Mouse (Mus musculus) layer of hippocampus, adult 9-11 months (tissue): ENCODE results near the gene Antxr1.

Experiments used
- DNase-seq: peaks from one replicate; pipeline ENCODE4 v3.0.0; 2022

Gene Antxr1

DNA sequence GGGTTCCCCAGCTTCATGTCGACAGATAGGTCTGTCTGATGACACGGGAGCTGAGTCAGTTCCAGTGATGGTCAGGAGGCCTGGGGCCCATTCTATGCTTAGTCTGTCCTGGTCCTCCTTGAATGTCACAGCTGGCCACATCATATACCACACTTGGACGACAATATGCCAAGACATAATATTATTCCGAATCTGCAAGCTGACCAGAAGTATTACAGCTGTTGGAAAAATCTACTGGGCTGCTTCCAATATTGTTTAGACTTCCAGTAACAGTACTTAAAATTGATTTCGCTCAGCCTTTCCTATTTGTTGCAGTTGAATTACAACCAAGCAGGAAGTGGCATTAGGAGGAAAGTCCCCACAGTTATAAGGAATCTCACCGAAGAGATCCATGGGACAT, 48.4 kb downstream of the Antxr1 start:
- no peak for DNase-seq

DNA sequence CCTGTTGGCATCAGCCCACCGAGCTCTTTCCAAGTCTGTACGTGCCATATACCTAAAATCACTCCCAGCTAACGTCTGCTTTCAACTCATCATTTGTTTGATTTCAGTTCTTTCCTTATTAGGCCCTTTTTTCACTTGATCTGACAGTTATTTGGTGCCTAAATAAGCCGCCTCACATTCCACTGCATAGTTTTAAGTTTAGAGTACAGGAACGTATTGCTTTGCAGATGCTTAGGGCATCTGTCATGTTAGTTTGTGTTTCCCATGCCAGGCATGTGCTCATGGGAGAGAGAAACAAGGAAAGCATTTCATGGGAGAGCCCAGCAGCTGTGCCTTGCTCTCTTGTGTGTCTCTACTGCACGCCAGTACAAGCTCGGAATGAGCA, 50.3 kb downstream of the Antxr1 start:
- DNase-seq, result peak; percentile 50

DNA sequence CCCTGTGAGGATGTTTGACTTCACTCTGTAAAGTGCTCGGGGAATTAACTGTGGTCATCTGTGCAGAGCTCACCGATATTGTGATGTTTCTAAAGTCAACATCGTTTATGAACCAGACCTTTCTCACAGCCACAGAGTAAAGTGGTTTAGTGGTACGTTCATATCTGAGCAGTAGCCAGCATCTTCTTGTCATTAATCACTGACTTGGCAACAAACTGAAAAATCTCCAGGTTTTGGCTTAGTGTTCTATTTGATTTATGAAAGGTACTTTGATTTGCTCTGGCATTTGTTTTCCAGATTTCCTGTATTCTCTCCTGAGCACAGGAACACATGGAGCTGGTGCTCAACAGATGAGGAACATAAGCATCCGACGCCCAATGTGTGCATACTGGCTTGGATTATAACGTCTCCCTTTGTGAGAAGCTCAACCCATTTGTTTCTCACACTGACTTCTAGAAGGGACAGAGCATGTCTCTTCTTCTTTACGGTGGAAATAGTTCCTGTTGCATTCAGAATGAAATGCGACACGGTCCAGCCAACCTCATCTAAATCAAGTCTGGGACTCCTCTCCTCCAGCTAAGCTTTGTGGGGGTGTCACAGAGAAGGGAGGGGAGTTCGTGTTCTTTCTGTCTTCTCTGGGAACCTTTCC, 50.8 kb downstream of the Antxr1 start:
- no peak for DNase-seq

DNA sequence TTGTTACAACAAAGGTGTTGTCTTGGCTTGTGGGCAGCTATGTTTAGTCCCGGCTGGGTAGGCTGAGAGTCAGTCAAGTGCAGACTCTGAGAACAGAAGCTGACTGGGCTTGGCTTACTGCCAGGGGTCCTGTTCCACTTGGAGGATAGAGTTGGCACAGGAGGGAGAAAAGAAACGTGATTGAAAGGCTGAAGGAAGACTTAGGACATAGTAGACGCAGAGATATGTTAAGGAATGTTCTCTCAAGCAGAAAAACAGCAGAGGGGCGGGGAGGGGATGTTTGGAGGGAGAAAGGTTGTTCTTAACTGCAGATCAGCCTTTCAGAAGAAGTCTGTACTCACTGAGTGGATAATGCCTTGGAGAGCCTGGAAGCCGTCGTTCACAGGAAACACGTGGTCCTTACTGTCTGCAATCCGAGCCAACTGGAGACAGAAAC, 53.3 kb downstream of the Antxr1 start:
- no peak for DNase-seq

DNA sequence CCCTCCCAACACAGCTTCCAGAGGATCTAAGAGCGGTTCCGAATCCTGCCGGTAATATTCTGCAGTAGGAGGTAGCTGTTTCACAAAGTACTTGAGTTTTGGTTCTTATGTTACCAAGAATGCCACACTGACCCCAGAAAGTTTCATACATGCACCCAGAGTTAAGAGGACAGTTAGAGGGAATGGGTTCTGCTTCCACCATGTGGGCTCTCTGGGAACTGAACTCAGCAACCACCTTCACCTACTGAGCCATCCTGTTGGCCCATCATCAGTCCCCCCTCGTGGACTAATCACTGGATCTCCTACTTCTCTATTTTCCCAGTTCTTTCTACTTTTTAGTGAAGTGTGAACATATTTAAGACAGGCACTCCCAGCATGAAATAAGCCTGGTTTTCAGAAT, 53.9 kb downstream of the Antxr1 start:
- DNase-seq, result no peak

DNA sequence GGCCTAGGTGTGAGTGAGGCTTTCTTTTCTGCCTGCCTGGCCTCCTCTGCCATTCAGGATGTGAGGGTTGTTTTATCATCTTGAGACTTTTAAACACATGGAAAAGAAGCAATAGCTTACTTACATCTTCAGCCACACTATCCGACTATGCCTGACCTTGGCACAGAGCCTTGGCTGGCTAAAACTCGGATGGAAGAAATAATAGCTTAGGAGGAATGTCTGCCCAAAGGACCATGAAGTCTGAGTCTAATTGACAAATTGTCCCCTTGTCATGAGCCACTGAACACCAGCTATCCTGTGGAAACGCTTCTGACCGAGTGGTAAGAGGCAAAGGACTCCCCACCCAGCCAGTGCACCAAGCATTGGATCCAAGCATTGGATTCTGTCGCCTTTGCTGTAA, 57.5 kb downstream of the Antxr1 start:
- DNase-seq, result no peak

DNA sequence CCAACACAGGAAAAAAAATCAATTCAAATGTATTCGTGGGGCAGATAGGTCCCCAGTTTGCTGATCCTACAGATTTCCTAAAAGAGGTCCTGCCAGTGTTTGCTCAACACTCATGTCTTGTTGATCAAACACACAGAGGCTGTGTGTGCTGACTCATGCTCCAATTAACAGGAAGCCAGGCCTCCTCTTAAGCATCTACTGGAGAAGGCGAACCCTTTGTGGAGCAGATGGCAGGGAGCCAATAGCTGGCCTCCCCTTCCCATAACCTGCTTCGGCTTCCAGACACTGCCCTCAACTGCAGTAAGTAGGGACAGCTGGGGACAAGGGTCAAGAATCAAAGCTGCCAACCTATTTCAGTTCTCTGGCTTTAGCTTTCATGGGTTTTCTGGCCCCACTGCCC, 58.1 kb downstream of the Antxr1 start:
- peak; percentile 25 for DNase-seq

DNA sequence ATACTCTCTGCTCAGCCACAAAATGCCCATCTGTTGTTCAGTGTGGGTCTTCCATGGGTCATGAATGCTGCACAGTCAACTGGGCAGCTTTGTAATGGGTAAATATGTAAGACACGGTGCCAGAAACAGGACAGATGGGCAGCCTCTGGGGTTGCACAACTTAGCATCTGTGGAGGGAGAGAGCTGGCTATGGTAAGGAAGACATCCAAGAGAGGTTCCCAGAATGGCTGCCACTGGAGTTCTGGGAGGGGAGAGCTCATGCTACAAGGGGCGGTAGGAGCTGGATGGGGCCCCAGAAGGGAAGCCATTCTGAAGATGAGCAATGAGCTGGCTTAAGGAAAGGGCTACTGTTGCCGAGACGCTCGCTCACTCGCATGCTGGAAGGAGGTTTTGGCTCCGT, 58.7 kb downstream of the Antxr1 start:
- peak; percentile 16 for DNase-seq

DNA sequence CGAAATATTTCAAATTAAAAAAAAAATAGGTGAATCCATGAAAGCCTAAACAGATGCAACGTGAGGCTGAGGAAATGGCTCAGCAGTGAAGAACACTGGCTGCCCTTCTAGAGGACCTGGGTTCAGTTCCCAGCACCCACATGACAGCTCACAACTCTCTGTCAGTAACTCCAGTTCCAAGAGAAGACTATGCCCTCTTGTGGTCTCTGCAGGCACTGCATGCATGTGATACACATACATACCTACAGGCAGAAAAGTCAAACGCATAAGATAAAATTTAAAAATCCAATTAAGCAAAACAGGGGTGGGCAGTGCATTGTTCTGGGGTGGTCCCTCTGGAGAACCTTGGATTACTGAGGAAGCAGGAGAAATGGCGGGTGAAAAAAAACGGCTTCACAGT, 60.8 kb downstream of the Antxr1 start:
- DNase-seq, result no peak

DNA sequence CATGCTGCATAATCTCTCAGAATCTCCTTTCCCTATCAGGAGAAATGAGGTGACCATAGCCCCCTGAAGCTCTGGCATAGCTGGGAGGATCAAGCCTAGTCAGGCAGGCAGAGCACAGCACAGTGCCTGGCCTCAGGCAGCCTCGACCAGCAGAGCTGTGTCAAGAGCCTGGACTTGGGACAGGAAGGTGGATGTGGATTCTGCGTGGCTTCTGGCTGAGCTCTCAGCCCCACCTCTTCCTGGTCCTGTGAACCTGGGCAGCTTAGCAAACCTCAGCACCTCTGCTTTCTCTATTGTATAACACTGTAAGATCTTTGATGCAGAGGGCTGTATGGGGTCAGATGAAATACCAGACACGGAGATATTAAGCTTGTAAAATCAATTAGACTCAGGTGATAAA, 61.8 kb downstream of the Antxr1 start:
- no peak for DNase-seq

DNA sequence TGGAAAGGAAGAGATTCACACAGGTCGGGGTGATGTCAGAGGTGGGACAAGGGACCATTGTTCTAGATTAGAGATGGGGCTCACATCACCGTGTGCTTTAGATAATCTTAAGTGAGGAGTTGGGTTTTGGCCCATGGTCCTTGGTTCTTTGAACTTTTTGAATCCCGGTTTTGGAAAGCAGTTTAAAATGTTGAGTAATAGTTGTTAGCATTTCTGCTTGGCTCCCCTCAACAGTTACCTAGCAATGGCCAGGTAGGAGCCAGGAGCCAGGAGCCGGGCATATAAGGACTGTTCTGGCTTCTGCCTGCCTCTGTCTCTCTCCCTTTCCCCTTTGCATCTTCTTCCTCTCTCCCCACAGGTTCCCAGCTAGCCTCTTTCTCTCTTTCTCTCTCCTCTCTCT, 62.5 kb downstream of the Antxr1 start:
- no peak for DNase-seq

DNA sequence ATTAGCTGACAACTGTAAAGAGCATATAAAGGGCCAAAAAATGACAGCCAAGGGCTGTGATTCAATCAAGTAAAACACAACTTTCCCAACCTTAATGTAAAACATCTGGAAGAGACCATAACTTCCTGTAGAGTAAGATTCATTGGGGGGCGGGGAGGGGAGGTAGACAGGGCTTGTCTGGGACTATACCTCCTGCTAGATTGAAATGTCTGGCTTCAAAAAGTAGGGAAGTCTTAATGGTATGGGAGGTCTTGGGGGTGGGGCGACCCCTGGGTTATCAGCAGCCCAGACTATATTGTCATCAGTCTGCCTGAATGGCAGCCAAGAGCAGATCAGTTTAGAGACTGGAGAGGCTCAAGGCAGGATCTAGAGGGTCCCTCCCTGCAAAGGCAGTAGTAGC, 63.4 kb downstream of the Antxr1 start:
- no peak for DNase-seq

DNA sequence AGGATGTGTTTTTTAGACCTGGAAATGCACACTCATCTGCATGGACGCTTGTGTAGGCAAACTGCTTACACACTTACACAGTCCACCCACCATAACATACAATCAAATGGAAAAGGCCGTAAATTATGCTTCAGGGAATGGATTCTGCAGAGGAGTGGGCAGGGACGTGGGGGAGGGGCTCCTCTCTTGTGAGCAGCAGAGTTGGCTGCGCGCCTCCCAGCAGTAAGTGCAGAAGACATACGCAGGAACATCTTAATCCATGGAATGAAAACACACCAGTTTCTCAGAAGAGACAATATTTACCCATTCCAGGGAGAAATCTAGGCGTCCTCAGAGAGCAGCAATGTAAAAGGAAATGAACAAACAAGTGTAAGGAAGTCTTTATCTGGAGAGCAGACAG, 65.2 kb downstream of the Antxr1 start:
- DNase-seq, result peak; percentile 46

DNA sequence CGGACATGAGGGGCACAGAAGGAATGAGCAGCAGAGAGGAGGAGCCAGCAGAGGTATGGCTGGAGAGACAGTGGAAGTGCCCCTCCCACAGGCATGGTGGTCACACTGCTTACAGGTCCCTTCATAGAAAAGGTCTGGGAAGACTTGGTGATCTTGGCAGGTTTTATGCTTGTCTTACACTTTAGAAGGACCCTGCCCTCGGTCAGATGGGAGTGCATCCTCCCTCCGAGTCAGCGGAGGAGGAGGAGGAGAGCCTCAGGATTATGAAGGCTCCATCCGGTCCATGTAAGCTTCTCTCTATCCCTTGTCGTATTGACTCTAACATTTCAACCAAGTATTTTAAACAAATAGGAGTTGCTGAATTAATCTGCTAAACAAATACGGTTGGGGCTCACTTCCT, 65.7 kb downstream of the Antxr1 start:
- no peak for DNase-seq

DNA sequence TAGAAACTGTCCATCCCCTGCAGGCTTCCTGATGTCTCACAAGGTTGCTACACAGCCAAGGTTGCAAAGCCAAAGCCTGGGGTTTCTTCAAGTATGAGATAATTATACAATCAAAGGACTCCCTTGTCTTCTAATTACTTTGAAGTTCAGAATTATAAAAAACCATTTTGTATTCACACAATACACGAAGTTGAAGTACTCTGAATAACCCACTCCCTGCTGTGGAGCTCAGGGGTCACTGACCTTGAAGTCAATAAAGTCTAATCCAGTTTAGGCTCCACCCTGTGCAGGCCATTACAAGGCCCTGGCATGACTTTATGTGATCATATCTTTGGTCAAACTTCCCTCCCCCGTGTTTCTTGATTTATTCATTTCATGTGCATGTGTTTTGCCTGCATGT, 73.0 kb downstream of the Antxr1 start:
- no peak for DNase-seq

DNA sequence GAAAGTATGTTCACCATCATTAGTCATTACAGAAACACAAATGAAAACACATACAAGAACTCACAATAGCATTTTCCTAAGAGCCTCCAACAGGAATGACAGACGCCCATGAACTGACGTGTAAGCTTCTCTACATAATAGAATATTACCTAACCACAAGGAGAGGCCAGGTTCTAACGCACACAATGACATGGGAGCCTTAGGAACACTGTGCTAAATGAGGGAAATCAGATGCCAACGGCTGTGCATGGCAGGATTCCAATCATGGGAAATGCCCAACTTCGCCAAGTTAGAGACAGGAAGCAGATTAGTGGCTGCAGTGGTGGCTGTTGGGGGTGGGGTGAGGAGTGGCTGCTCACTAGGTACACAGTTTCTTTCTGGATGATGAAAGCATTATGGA, 76.6 kb downstream of the Antxr1 start:
- DNase-seq, result no peak

DNA sequence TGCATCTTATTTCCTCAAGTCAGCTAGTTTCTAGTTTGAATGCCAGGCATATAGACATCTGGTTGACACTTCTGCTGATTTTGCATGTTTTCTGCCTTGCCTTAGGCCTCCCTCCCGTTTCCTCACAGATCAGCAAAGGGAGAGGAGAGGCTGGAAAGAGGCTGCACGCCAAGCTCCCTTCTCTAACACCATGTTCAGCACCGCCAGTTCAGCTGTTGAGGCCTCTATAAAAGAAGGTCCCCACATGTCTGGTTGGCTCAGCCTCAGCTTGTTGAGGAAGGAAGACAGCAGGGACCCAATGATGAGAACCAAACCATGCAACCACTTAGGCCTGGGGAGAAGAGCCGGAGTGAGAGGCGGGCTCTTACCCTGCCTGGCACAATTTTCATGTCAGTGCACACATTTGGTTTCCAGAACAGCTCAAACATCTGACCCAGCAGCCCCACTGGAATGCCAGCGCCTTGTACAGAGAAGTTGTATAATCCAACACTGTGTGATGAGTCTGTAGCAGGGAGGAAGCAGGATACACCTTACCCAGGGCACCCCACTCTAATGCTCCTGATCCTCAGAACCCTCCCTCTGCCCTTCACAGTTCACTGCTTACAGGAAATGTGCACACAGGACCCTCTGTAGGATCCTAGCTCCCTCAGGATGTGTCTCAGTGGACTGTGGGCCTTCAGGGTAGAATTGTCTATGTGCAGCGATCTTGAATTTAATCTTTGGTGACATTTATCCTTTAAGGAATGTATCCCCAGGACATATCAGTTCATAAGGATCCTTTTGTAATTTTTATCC, 77.4 kb downstream of the Antxr1 start:
- DNase-seq, result peak; percentile 78

DNA sequence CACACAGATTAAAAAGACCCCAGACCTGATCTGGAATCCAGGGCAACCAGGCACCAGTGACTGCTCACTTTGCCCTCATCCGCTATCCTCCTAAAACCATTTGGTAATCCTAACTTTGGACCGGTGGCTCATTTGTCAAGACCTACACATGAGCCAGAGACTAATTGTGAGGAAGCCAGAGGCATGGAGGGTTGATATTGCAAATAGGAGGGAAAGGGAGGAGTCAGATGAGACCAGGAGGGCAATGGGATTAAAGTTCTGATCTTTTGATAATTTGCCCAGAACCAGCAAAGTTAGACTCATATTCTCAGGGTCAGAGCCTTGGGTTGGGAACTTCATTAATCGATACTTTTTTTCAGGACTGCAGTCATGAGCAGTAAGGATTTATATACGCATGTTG, 78.2 kb downstream of the Antxr1 start:
- DNase-seq, result no peak

DNA sequence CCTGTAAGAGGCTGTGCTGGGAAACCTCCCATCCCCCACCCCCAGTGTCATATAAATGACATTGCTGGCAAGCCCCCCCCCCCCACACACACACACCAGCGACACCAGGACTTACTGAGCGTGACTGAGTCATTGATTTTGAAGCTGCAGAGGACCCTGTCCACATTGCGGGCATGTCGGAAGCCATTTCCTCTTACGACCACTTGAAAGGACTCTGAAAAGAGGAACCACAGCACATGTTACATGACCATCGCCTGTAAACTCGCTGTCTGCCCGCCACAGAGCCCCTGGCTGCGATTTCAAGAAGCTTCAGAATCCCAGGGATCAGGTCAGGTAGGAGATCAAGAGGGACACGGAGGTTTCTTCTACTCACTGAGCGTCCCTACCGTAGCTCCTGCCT, 80.0 kb downstream of the Antxr1 start:
- DNase-seq, result no peak

DNA sequence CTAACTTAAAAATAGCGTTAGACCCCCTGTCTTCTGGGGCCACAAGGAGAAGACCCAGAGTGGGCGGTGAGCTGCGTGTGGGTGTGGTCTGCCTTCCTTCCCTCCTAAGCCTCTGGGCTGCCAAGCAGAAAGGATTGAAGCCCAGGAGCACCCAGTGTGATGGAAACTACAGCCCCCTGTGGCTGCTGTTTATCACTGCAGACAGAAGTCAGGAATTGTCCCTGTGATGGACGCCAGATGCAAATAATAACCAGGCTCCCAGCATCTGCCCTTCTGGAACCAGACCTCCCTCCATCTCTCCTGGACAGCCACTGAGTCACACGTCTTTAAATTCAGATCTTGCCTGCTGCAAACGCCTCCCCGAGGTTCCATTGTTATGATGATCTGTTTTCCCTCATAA, 80.9 kb downstream of the Antxr1 start:
- DNase-seq, result no peak

DNA sequence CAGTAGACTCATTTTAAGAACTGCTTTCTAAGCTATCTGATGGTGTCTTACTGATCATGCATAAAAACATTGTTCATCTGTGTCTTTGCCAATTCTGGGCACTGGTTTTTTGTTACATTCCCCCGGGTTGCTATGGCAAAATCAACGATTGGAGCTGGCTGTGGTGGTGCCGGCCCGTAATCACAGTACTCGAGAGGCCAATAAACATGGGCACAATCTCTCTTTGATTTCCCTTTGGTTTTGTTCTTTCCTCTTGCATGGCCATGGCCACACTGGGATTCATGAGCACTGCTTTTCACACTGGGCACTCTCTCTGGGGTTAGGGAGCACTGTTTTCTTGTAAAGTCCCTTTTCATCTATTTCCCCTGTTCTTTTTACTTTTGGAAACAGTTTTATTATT, 83.9 kb downstream of the Antxr1 start:
- no peak for DNase-seq

DNA sequence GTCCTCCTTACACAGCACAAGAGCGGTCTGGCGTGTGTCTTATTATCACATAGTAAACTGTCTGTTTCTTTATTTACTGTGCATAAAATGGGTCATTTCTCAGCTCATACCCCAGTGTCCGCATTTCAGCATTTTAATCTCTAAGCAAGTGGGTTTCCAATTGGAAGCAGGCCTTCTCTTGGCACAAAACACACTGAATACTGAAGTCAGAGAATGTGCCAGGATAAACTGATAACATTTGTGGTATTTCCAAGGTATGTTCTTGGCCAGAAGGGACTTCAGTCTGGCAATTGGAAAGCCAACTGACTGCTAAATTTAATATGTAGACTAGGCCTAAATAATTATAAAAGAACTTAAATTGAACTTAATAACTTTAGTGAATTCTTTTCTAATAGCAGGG, 84.9 kb downstream of the Antxr1 start:
- no peak for DNase-seq

DNA sequence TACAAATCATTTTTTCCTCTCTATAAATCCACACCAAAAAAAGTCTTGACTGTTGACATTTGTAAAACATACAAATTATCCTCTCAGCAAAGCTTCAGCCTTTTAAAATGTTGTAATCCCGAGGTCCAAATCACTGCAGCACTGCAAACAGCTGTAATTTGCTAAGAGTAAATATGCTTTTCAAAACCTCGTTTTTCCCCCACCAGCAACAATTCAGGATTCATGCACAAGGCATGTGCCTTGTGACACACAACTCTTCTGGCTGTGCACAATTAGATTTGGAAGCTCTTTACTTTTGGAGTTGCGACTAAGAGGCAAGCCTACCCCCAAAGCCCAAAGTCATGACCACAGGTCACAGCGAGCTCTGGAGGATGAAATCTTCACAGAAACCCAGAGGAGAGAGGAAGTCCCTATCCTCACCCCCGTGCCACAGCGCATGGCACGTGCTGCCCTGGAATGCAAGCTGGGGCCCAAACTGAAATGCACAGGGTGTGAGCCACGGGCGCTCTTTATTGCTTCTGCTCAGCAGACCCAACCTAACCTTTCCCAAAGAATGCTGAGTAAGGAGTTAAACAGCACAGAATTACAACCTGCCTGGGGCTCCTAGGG, 87.3 kb downstream of the Antxr1 start:
- no peak for DNase-seq
